Mouse (Mus musculus) embryonic facial prominence, embryonic 10.5 days (tissue): ENCODE measurements around the gene Wdr45. TPM values are rescaled to one million over a fixed set of nuclear protein-coding genes. Genes with fewer than 3 reads are reported as not detected.
"Not testable (repeated sequence)": the region's sequence is repeated elsewhere in the genome, so short reads cannot be mapped to it uniquely, and the experiment has no call there.

Source experiments
- DNase-seq: peaks from one replicate; pipeline ENCODE4 v3.0.0-alpha.2; 2017; ENCODE audit warnings: low spot score
- H3K27ac ChIP-seq: fragments of 300-500 bp; sonication (generic); replicated peaks from 2 replicates; pipeline ENCODE4 v1.5.1; 2016; ENCODE audit warnings: mild to moderate bottlenecking
- H3K27me3 ChIP-seq: fragments of 300-500 bp; sonication (generic); replicated peaks from 2 replicates; pipeline ENCODE4 v1.6.1; 2016; ENCODE audit warnings: low read depth, mild to moderate bottlenecking; ENCODE audit not compliant: poor library complexity, severe bottlenecking
- H3K36me3 ChIP-seq: fragments of 300-500 bp; sonication (generic); replicated peaks from 2 replicates; pipeline ENCODE4 v1.6.1; 2016; ENCODE audit warnings: mild to moderate bottlenecking, moderate library complexity
- H3K4me1 ChIP-seq: fragments of 300-500 bp; sonication (generic); 2 replicates; pipeline ENCODE4 v1.6.1; 2016
- H3K4me3 ChIP-seq: fragments of 300-500 bp; sonication (generic); 2 replicates; pipeline ENCODE4 v1.5.1; 2016; ENCODE audit warnings: mild to moderate bottlenecking, moderate library complexity
- H3K9me3 ChIP-seq: fragments of 300-500 bp; sonication (generic); 2 replicates; pipeline ENCODE4 v1.6.1; 2016; ENCODE audit warnings: mild to moderate bottlenecking
- WGBS: fragments of 180-500 bp; shearing (Covaris S2); methylation state at CpG from one replicate; pipeline ENCODE4 v1.1.7; 2016; 5-methylcytosine and 5-hydroxymethylcytosine counted together
- polyA plus RNA-seq: library from polyadenylated mRNA; unstranded; fragments of >200 nt; fragmentation: Nextera tagmentation; extraction: Ambion mirVana; gene quantifications from 2 replicates; pipeline ENCODE4 v1.2.1, GENCODE M21; 2016

Gene Wdr45
- polyA plus RNA-seq: 22.5 and 23.8 TPM in 2 replicates

- not testable (repeated sequence) for H3K27me3 ChIP-seq, H3K36me3 ChIP-seq, H3K9me3 ChIP-seq, H3K4me1 ChIP-seq
- Histone ChIP-seq H3K27ac (peak within 1 kb of the TSS; percentile 81), H3K4me3 (peak within 1 kb of the TSS; percentile 53)
- DNase-seq: peak; percentile 92
- 19% methylated on average over 51 of the region's 60 CpGs for WGBS
Measured at GRCm38 (mm10) chrX:7714135-7714899, at the start of gene Wdr45. TSS of gene Wdr45 (plus strand) at chrX:7714333.

DNA sequence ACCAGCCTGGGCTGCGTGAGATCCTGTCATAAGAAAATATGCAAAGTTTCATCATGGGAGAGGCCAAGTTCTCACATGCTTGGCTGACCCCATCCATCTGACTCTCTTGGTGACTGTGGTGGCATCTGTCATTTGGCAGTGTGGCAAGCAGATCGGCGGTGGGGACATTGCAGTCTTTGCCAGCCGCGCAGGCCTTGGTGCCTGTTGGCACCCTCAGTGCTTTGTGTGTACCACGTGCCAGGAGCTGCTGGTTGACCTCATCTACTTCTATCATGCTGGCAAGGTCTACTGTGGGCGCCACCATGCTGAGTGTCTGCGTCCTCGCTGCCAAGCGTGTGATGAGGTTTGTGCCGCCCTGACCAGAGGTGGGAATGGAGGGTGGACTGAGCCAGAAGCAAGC, 49.3 kb upstream of the Wdr45 start:
- Histone ChIP-seq H3K27ac (no peak overlapping the region), H3K4me3 (no peak overlapping the region), H3K9me3 (0 out of 2 replicates have a peak, but pooled peaks cover 2% of the 10 kb centered on the region), H3K4me1 (no peaks in the 10 kb centered on the region), H3K27me3 (no peaks in the 10 kb centered on the region), H3K36me3 (peaks cover 29% of the 10 kb centered on the region)
- 88% methylated on average over 11 of the region's 11 CpGs for WGBS
- DNase-seq: no peak

DNA sequence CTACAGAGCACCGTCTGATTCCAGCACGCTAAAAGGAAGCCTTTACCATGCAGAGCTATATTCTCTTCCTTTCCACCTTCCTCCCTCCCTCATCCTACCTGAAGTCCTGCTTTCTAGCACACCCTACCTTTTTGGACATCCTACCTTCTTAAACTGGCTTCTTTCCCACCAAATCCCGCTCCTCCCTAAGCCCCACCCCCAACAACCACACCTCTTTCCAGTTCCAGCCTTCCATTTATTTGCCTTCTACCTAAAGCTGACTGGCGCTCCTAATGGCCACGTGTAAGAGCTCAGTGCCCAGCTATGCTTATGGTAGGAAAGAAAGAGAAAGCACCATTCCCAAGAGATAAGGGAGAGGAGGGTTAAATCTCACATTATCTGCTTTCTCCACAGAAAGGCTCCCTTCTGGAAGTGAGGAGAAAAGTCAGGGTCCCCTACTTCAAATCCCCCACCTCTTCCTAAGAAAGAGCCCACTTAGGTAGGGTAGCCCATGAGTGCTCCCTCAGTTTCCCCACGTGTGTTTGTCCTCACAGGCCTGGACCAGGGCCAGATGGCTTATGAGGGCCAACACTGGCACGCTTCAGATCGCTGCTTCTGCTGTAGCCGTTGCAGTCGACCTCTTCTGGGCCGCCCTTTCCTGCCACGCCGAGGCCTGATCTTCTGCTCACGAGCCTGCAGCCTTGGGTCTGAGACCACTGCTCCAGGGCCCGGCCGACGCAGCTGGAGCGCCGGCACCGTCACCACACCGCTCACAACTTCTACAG, 48.2 kb upstream of the Wdr45 start:
- Histone ChIP-seq H3K27ac (no peak overlapping the region), H3K36me3 (peaks cover 29% of the 10 kb centered on the region), H3K4me3 (no peak overlapping the region), H3K9me3 (0 out of 2 replicates have a peak, but pooled peaks cover 6% of the 10 kb centered on the region), H3K4me1 (peaks cover 7% of the 10 kb centered on the region), H3K27me3 (no peaks in the 10 kb centered on the region)
- DNase-seq: no peak
- WGBS: 75% methylated on average over 21 of the region's 21 CpGs

DNA sequence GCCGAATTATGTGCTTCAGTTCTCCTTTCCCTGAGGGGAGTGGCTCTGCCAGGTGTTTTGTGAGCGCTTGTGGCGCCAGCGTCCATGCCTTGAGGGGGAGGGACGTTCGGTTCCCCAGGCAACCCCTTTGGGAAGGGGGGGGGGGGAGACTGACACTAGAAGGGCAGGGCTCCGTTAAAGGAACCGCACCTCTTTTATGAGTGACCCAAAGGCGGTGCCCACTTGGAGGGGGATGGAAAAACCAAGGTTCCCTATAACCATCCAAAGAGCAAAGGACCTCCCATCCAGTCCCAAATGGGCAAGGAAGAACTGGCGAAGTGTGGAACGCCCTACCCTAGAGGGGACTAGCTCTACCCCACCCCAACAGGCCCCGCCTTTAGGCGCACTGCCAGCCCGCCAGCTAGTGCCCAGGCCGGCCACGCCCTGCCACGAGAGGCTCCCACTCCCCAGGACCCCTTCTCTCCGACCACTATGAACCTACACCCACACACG, 43.7 kb upstream of the Wdr45 start:
- Histone ChIP-seq H3K27ac (peak overlapping the region; percentile 72), H3K9me3 (peaks cover 4% of the 10 kb centered on the region; the same call in 1 of the 2 replicates), H3K36me3 (peaks cover 23% of the 10 kb centered on the region), H3K4me3 (peak overlapping the region; percentile 59), H3K4me1 (peaks cover 18% of the 10 kb centered on the region), H3K27me3 (peaks cover 19% of the 10 kb centered on the region; the same call in 1 of the 2 replicates)
- DNase-seq: peak; percentile 67
- WGBS: 23% methylated on average over 19 of the region's 19 CpGs

GRCm38 (mm10) chrX:7670921-7671623, 43.1 kb upstream of the Wdr45 start, which contains the start of gene Plp2:
TSS of gene Plp2 (minus strand) at chrX:7671390.
- peak within 1 kb of the TSS; percentile 72 for H3K27ac ChIP-seq
- H3K36me3 ChIP-seq: peaks cover 23% of the 10 kb centered on the region
- H3K4me1 ChIP-seq: peaks cover 18% of the 10 kb centered on the region
- WGBS: 22% methylated on average over 35 of the region's 36 CpGs
- H3K27me3 ChIP-seq: peaks cover 21% of the 10 kb centered on the region; the same call in 1 of the 2 replicates
- H3K9me3 ChIP-seq: peaks cover 4% of the 10 kb centered on the region; the same call in 1 of the 2 replicates
- DNase-seq: peak; percentile 39
- peak within 1 kb of the TSS; percentile 59 for H3K4me3 ChIP-seq

DNA sequence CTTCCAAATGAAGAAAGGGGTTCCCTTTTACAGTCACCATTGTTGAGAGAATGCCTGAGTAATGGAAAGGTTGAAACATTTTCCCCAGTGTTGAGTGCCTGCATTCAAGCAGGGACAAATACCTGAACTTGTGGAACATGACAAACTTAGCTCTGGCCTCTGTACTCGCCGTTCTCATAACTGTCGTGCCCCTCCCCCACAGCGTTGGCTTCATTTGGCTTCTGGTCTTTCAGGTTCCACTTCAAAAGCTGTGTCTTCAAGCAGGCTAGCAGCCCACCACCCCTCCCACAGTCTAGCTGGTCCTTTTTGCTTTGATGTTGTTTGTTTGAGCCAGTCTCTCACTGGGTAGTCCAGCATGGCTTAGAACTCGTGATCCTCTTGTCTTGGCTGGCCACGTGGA, 41.4 kb upstream of the Wdr45 start:
- H3K4me3 ChIP-seq: no peak overlapping the region
- 59% methylated on average over 6 of the region's 6 CpGs for WGBS
- peaks cover 7% of the 10 kb centered on the region; the same call in 1 of the 2 replicates for H3K36me3 ChIP-seq
- peaks cover 18% of the 10 kb centered on the region for H3K4me1 ChIP-seq
- DNase-seq: peak; percentile 12
- peaks cover 21% of the 10 kb centered on the region; the same call in 1 of the 2 replicates for H3K27me3 ChIP-seq
- H3K27ac ChIP-seq: no peak overlapping the region
- H3K9me3 ChIP-seq: peaks cover 4% of the 10 kb centered on the region; the same call in 1 of the 2 replicates

DNA sequence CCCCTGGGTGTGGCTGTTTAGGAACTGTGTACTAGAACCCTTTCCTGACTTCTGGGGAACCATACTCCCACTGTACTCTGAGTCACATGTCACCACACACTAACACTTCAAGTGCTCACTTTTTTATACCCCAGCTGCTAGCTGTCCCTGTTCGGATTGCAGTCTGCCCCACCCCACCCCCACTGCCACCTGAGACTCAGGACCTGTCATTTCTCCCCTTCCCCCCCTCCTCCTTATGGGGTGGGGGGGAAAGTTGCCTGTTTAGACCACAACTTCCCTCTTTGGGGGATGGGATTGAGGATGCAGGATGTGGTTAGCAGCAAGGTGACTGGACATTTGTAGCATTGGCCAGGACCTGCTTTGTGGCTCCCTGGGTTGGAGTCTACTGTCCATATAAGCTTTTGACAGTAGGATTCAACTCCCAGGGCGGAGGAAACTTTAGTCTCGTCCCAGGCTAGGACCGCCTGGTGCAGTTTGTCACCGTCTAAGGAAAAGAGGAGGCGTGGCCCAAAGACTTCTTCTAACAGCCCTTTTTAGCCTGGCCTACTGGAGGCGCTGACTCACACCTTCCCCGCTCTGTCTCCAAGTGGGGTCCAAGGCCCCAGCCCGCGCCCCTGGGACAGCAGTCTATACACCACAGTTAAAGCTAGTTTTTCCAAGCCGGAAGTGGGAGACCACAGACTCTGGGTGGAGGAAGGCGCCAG, 40.4 kb upstream of the Wdr45 start:
- Histone ChIP-seq H3K4me3 (peak overlapping the region; percentile 41; the same call in 1 of the 2 replicates), H3K9me3 (peaks cover 4% of the 10 kb centered on the region; the same call in 1 of the 2 replicates), H3K4me1 (peaks cover 18% of the 10 kb centered on the region), H3K36me3 (peaks cover 6% of the 10 kb centered on the region; the same call in 1 of the 2 replicates), H3K27ac (no peak overlapping the region), H3K27me3 (peaks cover 21% of the 10 kb centered on the region; the same call in 1 of the 2 replicates)
- WGBS: 38% methylated on average over 12 of the region's 12 CpGs
- DNase-seq: peak; percentile 18

DNA sequence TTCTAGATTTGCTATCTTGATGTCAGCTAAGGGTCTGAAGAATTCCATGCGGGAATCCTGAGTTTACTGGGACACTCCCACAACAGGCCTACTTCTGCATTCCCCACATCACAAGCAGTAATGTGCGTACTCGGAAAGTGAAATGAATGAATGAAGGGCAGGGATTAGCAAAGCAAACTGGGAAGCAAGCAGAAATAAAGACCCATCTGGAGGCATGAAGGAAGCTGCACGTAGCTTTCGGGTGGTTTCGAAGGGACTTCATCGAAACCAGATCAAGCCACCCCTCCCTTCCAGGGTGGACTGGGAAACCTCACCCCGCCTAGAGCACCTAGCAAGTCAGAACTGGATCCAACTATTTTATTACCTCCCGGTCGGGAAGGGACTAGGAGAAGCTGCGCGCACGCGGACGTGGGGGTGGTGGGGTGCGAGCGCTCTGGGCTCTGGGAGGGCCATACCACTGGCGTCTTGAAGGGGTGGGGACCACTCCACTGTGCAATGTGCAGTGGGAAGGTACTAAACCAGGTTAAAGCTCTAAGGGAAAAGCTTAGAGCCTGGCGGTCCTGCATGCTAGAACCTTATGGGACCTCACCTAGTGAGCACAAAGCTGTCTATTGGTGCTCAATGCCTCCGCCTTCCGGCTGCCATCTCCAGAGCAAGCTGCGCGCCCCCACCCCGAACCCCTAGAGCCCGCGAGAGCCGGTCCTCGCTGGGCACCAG, 39.7 kb upstream of the Wdr45 start:
- Histone ChIP-seq H3K27ac (peak overlapping the region; percentile 40; the same call in 1 of the 2 replicates), H3K36me3 (no peaks in the 10 kb centered on the region), H3K27me3 (peaks cover 21% of the 10 kb centered on the region; the same call in 1 of the 2 replicates), H3K4me3 (peak overlapping the region; percentile 41), H3K4me1 (peaks cover 18% of the 10 kb centered on the region), H3K9me3 (peaks cover 4% of the 10 kb centered on the region; the same call in 1 of the 2 replicates)
- DNase-seq: peak; percentile 44
- 32% methylated on average over 28 of the region's 28 CpGs for WGBS

GRCm38 (mm10) chrX:7675001-7675380, 39.1 kb upstream of the Wdr45 start:
- Histone ChIP-seq H3K36me3 (no peaks in the 10 kb centered on the region), H3K4me3 (peak overlapping the region; percentile 41), H3K4me1 (peaks cover 18% of the 10 kb centered on the region), H3K27me3 (peaks cover 21% of the 10 kb centered on the region; the same call in 1 of the 2 replicates), H3K27ac (peak overlapping the region; percentile 40; the same call in 1 of the 2 replicates), H3K9me3 (peaks cover 4% of the 10 kb centered on the region; the same call in 1 of the 2 replicates)
- no peak for DNase-seq
- 37% methylated on average over 10 of the region's 10 CpGs for WGBS

DNA sequence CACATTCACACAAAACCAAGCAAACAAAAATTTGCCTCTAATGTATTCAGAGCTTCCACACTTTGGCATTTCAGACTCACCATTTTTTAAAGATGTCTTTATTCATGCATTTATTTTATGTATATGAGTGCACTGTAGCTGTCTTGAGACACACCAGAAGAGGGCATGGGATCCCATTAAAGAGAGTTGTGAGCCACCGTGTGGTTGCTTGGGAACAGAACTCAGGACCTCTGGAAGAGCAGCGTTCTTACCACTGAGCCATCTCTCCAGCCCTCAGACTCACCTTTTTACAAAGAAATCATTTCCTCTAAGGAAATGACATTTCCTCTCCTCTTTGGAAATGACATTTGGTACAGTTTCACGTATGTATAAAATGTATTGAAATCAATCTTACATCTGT, 35.1 kb upstream of the Wdr45 start:
- 43% methylated on average over 3 of the region's 3 CpGs for WGBS
- H3K9me3 ChIP-seq: no peaks in the 10 kb centered on the region; the same call in 1 of the 2 replicates
- peaks cover 22% of the 10 kb centered on the region for H3K27me3 ChIP-seq
- DNase-seq: no peak
- no peak overlapping the region for H3K27ac ChIP-seq
- peaks cover 6% of the 10 kb centered on the region; the same call in 1 of the 2 replicates for H3K4me1 ChIP-seq
- no peak overlapping the region for H3K4me3 ChIP-seq
- H3K36me3 ChIP-seq: no peaks in the 10 kb centered on the region
